23 mouse cellular contexts compared by ENCODE assay signal in genomic region chr10:5132050-5132449, GRCm38 (mm10).
"Had no signal": no experiment of that assay in that cellular context is flagged by ENCODE, and none has a peak within 500 bp of the region (broad histone marks: within the 10 kb centered on the region; RNA-seq: fewer than 3 reads in every experiment).

No protein-coding gene starts in this region.

- H3K9me3 ChIP-seq: heart, embryonic 13.5 days; heart, embryonic 15.5 days; hindbrain, embryonic 13.5 days; hindbrain, embryonic 15.5 days; limb, embryonic 13.5 days; limb, embryonic 15.5 days; liver, embryonic 12.5 days had no signal

- H3K27me3 ChIP-seq: heart, embryonic 13.5 days; heart, embryonic 15.5 days; hindbrain, embryonic 13.5 days; hindbrain, embryonic 15.5 days; limb, embryonic 13.5 days; limb, embryonic 15.5 days; liver, embryonic 12.5 days had no signal

- H3K4me1 ChIP-seq: heart, embryonic 13.5 days; heart, embryonic 15.5 days; hindbrain, embryonic 13.5 days; hindbrain, embryonic 15.5 days; limb, embryonic 13.5 days; limb, embryonic 15.5 days; liver, embryonic 12.5 days had no signal

- H3K9ac ChIP-seq: heart, embryonic 13.5 days; heart, embryonic 15.5 days; hindbrain, embryonic 13.5 days; hindbrain, embryonic 15.5 days; limb, embryonic 13.5 days; limb, embryonic 15.5 days; liver, embryonic 12.5 days had no signal

- H3K4me2 ChIP-seq: heart, embryonic 11.5 days; heart, embryonic 13.5 days; heart, embryonic 15.5 days; hindbrain, embryonic 13.5 days; hindbrain, embryonic 15.5 days; limb, embryonic 13.5 days; limb, embryonic 15.5 days; liver, embryonic 12.5 days had no signal

- ATAC-seq: hindbrain, postnatal 0 days; intestine, embryonic 16.5 days; liver, embryonic 12.5 days had no signal

- H3K27ac ChIP-seq: heart, adult 2 months; heart, embryonic 13.5 days; heart, embryonic 15.5 days; hindbrain, embryonic 13.5 days; hindbrain, embryonic 15.5 days; hindbrain, postnatal 0 days; limb, embryonic 13.5 days; limb, embryonic 15.5 days; liver, embryonic 12.5 days had no signal

- DNase-seq: gastrocnemius, postnatal 14 days; gastrocnemius, postnatal 36 days; heart, adult 11 months; heart, adult 2 months; heart, postnatal 14 days; heart, postnatal 36 days; kidney, adult 11 months; kidney, adult 2 months; kidney, postnatal 14 days; kidney, postnatal 36 days; layer of hippocampus, adult 9-11 months; layer of hippocampus, postnatal 36 days; left cerebral cortex, postnatal 4 days had no signal

- H3K4me3 ChIP-seq: heart, adult 2 months; heart, embryonic 13.5 days; heart, embryonic 15.5 days; hindbrain, embryonic 13.5 days; hindbrain, embryonic 15.5 days; limb, embryonic 13.5 days; limb, embryonic 15.5 days; liver, embryonic 12.5 days had no signal
